Mouse (Mus musculus): ENCODE measurements around the gene Ppp1r15b.

The Ppp1r15b gene

DNA sequence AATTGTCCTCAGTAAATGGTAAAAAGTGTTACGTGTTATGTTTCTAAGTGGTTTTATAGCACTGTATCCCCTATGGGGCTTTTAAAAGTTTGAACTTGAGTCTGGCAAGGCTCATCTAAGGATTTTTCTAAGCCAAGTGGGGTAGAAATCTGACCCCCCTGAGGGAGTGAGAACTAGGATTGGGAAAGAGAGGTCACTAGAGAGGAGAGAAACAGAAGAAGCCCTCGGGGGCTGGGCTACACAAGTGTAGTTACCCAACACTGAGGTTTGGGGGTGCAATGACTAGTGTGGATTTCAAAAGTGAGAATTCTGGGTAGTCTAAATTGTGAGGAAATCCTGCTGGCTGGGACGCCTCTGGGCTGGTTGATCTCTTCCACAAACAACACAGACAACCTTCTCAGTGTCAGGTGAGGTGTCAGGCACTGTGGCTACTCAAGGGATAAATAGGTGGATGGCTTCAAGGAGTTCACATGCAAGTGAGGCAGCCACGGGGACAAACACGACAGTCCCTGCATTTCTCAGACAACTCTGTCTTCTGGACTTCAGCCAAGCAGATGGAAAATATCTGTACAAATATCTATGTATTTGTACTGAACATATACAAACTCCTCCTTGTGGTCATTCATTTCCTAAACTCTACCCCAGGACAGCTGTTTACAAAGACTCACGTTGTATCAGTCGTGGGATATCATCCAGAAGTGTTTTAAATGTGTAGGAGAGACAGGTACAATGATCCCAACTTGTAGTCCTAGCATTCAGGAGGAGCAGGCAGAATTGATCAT, 10.8 kb upstream of the Ppp1r15b start:
- intact Hi-C loops (cut with DNase I): no loop called here

DNA sequence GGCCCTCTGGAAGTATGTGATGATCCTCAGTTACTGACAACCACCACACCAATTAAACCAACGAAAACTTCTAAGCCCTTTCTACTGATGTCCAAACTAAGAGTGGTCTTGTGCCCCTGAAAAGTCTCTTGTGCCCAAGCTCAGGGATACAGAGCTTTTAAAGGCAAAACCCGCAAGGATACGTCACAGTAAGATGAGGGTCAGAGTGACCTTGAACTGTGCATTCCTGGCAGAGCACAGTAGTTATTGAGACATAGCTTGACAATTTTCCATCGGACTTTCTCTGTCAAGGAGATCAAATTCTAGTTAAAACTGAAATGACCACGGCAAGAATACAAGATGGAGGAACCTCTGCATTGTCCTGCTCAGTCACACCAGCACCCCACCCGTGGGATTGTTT, 9.7 kb upstream of the Ppp1r15b start:
- intact Hi-C loops (cut with DNase I): no loop called here

DNA sequence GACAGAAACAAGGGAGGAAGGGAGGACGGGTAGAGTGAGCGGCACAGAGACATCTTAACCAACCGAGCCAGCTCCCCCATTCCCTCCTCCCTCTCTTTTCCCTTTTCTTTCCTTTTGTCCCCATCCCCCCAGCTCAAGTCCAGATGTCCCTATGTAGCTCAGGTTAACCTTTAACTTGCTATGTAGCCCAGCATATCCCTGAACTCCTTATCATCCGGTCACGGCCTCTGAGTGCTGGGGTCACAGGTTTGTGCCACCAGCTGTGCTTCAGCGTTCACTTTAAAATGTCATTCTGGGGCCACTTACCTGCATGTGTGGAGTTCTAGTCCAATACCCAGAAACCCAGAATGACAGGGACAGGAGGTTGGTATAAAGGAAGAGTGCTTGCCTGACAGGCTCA, 6.8 kb upstream of the Ppp1r15b start:
- intact Hi-C loops (cut with DNase I): no loop called here

DNA sequence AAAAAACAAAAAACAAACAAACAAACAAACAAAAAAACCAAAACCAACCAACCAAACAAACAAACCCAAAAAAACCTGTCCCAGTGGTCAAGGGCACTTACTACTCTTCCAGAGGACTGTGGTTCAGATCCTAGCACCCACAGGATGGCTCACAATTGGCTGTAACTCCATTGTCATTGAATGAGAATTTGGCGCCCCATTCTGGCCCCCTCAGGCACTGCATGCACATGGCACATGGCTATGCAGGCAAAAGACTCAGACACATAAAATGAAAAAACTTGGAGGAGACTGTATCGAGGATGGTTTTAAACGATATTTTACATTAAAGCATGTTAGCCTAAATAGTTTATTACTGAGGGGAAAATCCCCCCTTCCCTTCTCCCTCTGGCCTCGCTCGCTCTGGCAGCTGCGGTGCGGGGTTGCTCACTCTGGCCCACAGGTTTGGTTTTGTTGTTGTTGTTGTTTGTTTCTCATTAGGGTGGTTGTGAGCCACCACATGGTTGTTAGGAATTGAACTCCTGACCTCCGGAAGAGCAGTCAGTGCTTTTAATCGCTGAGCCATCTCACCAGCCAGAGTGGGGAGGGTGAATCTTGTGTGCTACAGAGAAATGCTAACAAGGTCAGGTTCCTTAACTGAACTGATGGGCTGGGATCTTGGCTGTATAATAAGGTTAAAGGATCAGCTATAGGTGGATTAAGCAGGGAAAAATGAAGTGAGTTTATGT, 5.1 kb upstream of the Ppp1r15b start:
- intact Hi-C loops (cut with DNase I): no loop called here

DNA sequence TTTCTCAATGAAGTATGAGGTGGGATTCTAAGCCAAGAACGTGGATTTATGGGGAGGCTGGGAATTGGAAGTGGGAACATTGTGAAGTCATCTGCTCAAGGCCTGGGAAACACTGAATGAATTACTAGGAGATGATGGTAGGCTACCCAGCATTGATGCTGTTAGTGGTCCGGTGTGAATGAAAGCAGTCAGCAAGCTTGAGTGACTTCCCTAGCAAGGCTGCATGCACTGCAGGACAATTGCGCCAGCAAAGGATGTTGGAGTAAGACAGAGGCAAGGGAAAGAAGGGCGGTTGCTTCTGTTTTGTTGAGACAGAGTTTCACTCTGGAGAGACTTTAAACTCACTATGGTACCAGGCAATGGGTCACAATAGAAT, 4.6 kb upstream of the Ppp1r15b start:
- intact Hi-C loops (cut with DNase I): no loop called here

DNA sequence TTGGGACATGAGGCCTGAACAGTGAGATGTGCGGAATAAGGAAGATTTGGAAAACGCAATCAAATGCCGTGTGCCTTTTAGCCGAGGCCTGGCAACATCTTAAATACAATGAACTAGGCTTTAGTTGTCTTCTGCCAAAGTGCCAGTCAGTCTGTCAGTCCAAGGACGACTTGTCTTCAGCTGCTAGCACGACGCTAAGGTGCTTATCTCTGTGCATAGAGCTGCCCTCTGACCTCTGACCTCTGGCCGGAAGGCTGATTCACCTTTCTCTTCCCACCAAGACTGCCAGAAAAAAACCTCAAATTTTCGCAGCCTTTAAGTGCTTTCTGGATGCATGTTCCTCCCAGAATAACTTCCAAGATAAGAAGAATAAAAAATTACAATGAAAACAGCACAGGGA, 3.6 kb upstream of the Ppp1r15b start:
- intact Hi-C loops (cut with DNase I): no loop called here

DNA sequence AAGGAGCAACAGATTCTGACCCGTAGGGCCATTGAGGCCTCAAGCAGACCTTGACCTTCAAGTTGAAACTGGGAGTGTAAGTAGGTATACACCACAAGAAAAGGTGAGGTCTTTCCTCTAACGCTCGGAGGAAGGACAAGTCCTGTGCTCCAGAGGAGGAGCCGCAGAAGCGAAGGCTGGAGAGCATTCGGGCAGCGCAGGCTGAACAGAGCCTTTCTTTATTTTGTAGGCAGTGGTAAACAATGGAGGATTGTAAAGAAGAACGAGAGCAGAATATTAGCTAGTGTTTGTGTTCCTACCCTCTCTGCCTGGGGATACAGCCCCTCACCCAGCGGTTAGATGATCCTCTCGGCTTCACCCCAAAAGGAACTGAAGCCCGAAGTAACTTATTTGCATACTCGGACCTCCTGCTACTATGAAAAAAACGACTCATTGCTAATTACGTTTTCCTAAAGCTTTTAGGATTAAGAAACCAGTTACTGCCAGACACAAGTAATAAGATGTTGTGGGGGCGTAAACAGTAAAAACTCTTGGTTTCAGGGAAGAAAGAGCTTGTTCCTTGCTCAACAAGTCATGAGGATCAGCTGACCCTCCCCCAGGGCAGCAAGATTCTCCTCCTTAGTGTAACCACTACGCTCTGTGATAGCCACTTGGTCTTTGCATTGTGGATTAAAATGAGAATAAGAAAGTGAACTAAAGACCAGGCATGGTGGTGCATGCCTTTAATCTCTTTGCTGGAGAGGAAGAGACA, 1.3 kb upstream of the Ppp1r15b start:
- intact Hi-C loops (cut with DNase I): no loop called here

DNA sequence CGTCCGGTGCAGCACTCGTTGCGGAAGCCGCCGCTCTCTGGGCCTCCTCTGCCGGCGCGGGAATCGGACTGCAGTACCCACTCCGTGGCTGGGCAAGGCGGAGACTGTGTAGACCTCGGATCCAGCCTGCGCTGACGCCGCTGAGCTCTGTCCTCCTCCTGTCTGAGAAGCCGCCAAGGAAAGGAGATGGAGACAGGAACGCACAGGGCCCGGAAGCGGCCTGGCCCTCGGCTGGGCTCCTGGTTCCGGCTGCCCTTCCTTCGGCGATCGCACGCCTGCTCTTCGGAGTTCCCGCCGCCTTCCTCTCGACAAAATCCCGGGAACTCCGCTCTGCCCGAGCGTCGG, 590 bp downstream of the Ppp1r15b start:
- intact Hi-C loops (cut with DNase I): no loop called here

DNA sequence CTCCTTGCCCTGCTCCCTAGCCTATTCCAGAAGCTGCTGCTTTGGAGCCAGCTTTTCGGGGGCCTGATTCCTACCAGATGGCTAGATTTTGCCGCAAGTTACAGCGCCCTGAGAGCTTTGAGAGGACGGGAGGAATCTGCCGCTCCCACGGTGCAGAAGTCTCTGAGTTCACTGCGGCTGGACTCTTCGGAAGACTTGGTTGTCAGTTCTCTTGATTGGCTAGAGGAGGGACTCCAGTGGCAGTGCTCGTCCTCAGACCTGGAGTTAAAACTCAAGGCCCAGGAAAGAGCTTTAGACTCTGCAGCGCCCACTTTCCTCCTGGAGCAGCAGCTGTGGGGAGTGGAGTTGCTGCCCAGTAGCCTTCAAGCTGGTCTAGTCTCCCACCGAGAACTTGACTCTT, 993 bp downstream of the Ppp1r15b start:
- intact Hi-C loops (cut with DNase I): no loop called here

DNA sequence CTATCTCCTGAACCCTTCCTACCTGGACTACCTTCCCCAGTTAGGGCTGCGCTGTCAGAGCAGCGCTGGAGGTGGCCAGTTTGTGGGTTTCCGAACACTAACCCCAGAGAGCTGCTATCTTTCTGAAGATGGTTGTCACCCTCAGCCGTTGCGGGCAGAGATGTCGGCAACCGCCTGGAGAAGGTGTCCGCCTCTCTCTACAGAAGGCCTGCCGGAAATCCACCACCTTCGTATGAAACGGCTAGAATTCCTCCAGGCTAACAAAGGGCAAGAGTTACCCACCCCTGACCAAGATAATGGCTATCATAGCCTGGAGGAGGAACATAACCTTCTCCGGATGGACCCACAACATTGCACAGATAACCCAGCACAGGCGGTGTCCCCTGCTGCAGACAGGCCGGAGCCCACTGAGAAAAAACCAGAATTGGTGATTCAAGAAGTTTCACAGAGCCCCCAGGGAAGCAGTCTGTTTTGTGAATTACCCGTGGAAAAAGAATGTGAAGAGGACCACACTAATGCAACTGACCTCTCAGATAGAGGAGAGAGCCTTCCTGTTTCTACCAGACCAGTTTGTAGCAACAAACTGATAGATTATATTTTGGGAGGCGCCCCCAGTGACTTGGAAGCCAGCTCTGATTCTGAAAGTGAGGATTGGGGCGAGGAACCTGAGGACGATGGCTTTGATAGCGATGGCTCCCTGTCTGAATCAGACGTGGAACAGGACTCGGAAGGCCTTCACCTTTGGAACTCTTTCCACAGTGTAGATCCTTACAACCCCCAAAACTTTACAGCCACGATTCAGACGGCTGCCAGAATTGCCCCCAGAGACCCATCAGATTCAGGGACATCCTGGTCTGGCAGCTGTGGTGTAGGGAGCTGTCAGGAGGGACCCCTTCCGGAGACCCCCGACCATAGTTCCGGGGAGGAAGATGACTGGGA, 1.7 kb downstream of the Ppp1r15b start:
- intact Hi-C loops (cut with DNase I): no loop called here

DNA sequence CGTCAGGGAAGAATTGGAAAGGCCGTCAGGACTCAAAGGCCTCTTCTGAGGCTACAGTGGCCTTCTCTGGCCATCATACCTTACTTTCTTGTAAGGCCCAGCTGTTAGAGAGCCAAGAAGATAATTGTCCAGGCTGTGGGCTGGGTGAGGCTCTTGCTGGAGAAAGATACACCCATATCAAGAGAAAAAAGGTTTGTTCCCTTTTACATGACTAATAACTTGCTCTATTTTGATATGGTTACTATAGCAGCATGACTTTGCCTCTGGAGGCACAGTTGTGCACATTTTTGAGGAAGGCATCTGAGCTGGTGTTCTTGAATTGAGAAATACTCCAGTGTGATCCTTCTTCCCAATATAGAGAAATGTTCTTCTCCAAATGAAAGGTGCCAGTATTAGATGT, 2.5 kb downstream of the Ppp1r15b start:
- intact Hi-C loops (cut with DNase I): no loop called here

DNA sequence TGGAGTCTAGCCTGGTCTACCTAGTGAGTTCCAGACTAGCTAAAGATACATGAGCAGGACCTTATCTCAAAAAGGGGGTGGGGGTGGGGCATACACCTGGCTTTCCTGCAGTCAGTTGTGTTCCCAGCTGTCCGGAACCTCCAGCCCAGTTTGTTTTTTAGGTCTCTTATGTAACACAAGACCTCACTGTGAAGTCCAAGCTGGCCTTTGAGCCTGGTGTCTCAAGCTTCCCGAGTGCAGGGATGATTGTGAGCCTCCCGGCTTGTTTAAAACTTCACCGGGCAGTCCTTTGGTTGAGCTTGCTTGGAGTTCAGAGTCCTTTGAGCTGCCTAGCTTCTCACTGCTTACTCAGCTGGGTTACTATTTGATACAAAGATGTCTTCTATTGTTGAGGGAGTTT, 3.1 kb downstream of the Ppp1r15b start:
- intact Hi-C loops (cut with DNase I): no loop called here

DNA sequence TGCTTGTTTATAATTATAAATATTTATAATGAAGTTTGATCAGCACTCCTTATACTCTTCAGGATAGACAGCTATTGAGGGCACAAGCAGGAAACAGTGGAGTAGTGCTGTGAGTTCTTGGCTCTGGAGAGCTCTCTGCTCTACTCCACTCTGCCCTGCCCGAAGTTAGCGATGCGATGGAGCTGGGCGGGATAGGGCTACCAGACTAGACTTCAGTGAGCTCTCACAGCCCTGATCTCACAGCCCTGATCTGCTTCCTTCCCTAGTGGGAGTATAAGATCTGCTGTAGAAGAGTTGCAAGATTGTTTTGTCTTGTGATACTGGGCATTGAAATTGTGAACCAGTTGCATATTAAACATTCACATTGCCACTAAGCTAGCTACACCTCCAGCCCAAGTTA, 3.9 kb downstream of the Ppp1r15b start:
- intact Hi-C loops (cut with DNase I): no loop called here

DNA sequence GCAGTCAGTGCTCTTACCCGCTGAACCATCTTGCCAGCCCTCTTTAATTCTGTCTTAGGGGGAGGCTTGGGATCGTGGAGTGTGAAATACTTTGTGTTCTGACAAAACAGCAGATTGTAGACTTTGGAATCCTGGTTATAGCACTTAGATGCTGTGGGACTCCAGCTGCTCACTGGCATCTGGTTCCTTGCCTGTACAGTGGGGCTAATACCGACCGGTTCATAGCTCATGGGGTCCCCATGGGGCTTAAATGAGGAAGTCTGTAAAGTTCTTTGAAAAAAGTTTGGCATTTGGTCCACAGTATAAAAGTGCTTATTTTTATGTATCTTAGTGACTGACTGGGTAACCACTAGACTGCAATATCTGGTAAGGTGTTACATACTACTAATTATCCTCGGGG, 4.9 kb downstream of the Ppp1r15b start:
- intact Hi-C loops (cut with DNase I): no loop called here

DNA sequence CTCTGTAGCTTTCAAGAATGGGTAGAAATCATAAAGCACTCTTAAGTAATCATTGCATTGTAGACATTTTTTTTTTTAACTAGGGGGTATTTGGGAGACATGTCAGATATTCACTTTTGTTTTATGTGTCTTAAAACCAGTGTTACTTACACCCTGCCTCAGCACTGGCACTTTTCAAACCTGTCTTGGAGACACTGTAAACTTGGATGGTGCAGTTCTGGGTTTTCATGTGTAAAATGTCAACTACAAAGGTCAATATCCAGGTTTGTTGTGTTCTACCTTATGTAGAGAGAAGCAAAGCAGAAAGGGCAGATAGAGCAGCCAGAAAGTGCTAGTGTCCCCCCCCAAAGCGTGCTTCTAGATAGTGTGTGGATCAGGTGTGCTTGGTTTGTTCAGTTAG, 7.5 kb downstream of the Ppp1r15b start:
- intact Hi-C loops (cut with DNase I): no loop called here

DNA sequence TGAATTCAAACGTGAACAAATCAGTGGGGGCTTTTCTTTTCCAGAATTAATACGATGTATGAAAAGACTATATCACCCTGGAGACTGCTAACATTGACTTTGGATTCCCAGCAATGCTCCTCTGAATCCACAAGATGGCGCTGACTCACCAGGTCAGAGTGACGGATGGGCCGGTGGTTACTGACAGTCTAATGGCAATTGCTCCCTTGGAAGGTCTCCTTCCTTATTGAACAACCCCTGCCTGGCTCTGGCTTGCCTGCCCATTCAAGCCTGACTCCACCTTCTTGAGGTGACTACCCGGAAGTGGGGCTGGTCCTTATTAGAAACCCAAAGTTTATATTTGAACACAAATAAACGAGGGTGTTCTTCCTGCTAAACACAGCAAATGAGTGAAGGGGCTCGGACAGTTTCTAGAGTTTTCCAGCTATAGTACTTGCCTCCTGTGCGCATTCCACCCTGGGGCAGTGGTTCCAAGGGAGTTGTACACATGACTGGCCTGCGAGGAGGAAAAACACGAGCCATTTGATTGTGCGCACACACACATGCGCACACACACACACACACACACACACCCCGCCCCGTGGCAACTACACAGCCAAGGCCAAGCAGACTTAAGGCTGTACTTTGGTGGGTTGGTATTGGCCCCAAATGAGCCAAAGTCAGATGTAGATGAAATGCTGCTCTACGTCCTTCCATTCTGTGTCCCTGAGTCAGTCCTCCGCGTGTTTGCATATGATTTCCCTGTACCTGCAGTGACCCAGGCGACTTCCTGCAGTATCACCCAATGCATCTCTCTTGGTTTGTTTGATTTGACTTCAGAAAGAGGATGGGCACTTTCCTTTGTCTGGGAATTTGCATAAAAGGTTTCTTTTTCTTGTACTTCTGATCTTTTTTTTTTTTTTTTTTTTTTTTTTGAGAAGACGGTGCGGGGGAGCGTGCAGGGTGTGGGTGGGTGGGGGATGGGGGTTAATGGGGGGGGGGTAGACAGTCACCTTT, 15.4 kb downstream of the Ppp1r15b start:
- intact Hi-C loops (cut with DNase I): no loop called here

DNA sequence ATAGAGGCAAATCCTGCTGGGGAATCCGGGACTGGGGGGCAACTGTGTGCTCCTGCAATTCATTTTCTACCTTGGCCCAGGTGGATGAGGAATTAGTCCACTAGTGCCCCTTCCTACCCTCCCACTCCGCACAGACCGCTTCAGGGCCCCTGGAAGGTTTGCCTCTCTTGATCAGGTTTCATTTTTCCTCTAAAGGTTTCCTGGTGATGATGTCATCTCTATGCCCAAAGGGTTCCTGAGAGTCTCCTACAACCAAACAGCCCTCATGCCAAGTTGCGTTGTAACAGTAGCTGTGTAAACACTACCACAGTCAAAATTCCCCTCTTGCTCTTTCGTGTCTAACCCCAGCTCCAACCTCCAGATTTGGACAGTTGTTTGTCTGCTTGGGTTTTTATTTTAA, 16.4 kb downstream of the Ppp1r15b start:
- intact Hi-C loops (cut with DNase I): no loop called here

DNA sequence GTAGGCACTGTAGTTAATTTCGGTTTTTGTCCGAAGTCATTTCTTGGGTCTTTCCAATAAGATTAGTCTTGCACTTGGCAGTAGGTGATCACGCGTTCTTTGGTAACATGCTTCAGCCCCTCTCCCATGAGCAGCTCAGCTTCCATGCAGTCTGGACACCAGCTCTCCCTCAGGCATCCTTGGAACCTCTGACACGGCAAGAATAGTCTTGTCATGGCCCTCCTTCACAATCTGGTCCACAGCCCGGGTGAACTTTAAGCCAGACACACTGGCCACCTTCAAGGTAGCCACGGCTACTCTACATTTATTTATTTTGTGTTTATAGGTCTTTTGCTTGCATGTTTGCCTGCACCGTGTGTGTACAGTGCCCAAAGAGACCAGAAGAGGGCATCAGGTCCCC, 17.2 kb downstream of the Ppp1r15b start:
- intact Hi-C loops (cut with DNase I): no loop called here

DNA sequence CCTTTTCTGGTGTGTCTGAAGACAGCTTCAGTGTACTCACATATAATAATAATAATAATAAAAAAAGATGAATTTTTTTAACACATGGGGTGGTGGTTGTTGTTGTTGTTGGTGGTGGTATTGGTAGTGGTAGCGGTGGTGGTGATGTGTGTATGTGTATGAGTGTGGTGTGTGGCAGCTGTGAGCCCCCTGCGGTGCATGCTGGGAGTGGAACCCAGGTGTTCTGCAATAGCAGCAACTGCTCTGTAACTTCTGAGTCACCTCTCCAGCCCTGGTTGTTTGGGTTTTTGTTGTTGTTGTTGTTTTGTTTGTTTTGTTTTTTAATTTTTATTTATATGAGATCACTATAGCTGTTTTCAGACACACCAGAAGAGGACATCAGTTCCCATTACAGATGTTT, 19.6 kb downstream of the Ppp1r15b start:
- intact Hi-C loops (cut with DNase I): no loop called here

DNA sequence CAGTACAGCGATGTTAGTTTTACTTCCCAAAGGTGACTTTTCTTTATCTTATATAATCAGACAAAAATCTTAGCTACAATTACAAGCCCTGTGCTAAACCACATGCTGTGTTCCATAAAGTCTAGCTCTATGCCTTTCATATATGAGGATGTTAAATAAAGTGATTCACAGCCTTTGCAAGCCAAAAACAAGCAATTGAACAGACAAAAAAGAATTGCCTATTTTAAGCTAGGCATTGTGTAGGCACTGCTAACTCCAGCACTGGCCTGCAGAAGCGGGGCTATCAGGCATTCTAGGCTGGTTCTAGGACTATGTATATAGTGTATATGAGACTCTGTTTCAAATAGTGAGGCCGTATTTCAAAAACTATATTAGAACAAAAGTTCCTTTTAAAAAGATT, 21.3 kb downstream of the Ppp1r15b start:
- intact Hi-C loops (cut with DNase I): no loop called here
